Mouse (Mus musculus) c-Kit-negative CD71-positive TER-119-positive erythroid progenitor cells, embryonic 14.5 days (primary cell): Measurements from ENCODE around the gene Tnrc6b.

Source experiments
- DNase-seq: peaks from one replicate; pipeline ENCODE4 v3.0.0-alpha.2; 2013; ENCODE audit warnings: low read depth, low spot score

The Tnrc6b gene

GRCm38 (mm10) chr15:80701481-80702257 is 9.4 kb upstream of the Tnrc6b start:
- no peak for DNase-seq

GRCm38 (mm10) chr15:80702910-80703309 is 8.2 kb upstream of the Tnrc6b start:
- DNase-seq = no peak

GRCm38 (mm10) chr15:80703495-80703894 is 7.6 kb upstream of the Tnrc6b start:
- no peak for DNase-seq

- peak; percentile 43 for DNase-seq
Measured at GRCm38 (mm10) chr15:80704267-80704666, 6.8 kb upstream of the Tnrc6b start.

- peak; percentile 75 for DNase-seq
Measured at GRCm38 (mm10) chr15:80705828-80706549, 5.1 kb upstream of the Tnrc6b start.

GRCm38 (mm10) chr15:80706596-80706995 is 4.5 kb upstream of the Tnrc6b start:
- DNase-seq = no peak

GRCm38 (mm10) chr15:80707088-80707487 is 4.0 kb upstream of the Tnrc6b start:
- DNase-seq = no peak

- no peak for DNase-seq
Measured at GRCm38 (mm10) chr15:80709593-80709992, 1.5 kb upstream of the Tnrc6b start.

GRCm38 (mm10) chr15:80710257-80710607 is 881 bp upstream of the Tnrc6b start:
- DNase-seq = no peak

- peak; percentile 24 for DNase-seq
Measured at GRCm38 (mm10) chr15:80711401-80712151, 463 bp downstream of the Tnrc6b start.

GRCm38 (mm10) chr15:80714299-80714698 is 3.2 kb downstream of the Tnrc6b start:
- DNase-seq = no peak

- no peak for DNase-seq
Measured at GRCm38 (mm10) chr15:80716631-80717135, 5.6 kb downstream of the Tnrc6b start.

- no peak for DNase-seq
Measured at GRCm38 (mm10) chr15:80717431-80717830, 6.3 kb downstream of the Tnrc6b start.

GRCm38 (mm10) chr15:80720249-80720648 is 9.1 kb downstream of the Tnrc6b start:
- no peak for DNase-seq

- no peak for DNase-seq
Measured at GRCm38 (mm10) chr15:80721861-80722260, 10.7 kb downstream of the Tnrc6b start.

GRCm38 (mm10) chr15:80722366-80722765 is 11.3 kb downstream of the Tnrc6b start:
- no peak for DNase-seq

- DNase-seq = no peak
Measured at GRCm38 (mm10) chr15:80729477-80729876, 18.4 kb downstream of the Tnrc6b start.

GRCm38 (mm10) chr15:80731043-80731442 is 19.9 kb downstream of the Tnrc6b start:
- no peak for DNase-seq

GRCm38 (mm10) chr15:80731511-80731910 is 20.4 kb downstream of the Tnrc6b start:
- no peak for DNase-seq

- no peak for DNase-seq
Measured at GRCm38 (mm10) chr15:80732266-80733030, 21.3 kb downstream of the Tnrc6b start.

GRCm38 (mm10) chr15:80735300-80735699 is 24.2 kb downstream of the Tnrc6b start:
- no peak for DNase-seq
